Mouse (Mus musculus) embryonic facial prominence, embryonic 15.5 days (tissue): Measurements from ENCODE around the gene Ccdc187. TPM values are rescaled to one million over a fixed set of nuclear protein-coding genes. Genes with fewer than 3 reads are reported as not detected.
A peak's percentile ranks its signal among the peaks of the same experiment; 100 is the strongest.

ENCODE experiments used
- ATAC-seq: fragments of 200-750 bp; cut with Nextera tagmentation; 2 replicates; pipeline ENCODE4 v1.8.0; 2017; ENCODE audit warnings: low read depth, moderate TSS enrichment; ENCODE audit not compliant: insufficient number of reproducible peaks, low FRiP score, low TSS enrichment
- H3K27ac ChIP-seq: fragments of 300-500 bp; sonication (generic); replicated peaks from 2 replicates; pipeline ENCODE4 v1.5.1; 2015; ENCODE audit warnings: mild to moderate bottlenecking, inconsistent platforms
- H3K27me3 ChIP-seq: fragments of 300-500 bp; sonication (generic); 2 replicates; pipeline ENCODE4 v1.6.1; 2015; ENCODE audit warnings: inconsistent platforms
- H3K36me3 ChIP-seq: fragments of 300-500 bp; sonication (generic); 2 replicates; pipeline ENCODE4 v1.6.1; 2015; ENCODE audit warnings: mild to moderate bottlenecking, inconsistent platforms
- H3K4me1 ChIP-seq: fragments of 300-500 bp; sonication (generic); 2 replicates; pipeline ENCODE4 v1.6.1; 2015; ENCODE audit warnings: inconsistent platforms
- H3K4me2 ChIP-seq: fragments of 300-500 bp; sonication (generic); replicated peaks from 2 replicates; pipeline ENCODE4 v1.6.1; 2015; ENCODE audit warnings: mild to moderate bottlenecking, inconsistent platforms
- H3K4me3 ChIP-seq: fragments of 300-500 bp; sonication (generic); replicated peaks from 2 replicates; pipeline ENCODE4 v1.5.1; 2015; ENCODE audit warnings: mild to moderate bottlenecking, inconsistent platforms
- H3K9ac ChIP-seq: fragments of 300-500 bp; sonication (generic); 2 replicates; pipeline ENCODE4 v1.6.1; 2015; ENCODE audit warnings: inconsistent platforms
- H3K9me3 ChIP-seq: fragments of 300-500 bp; sonication (generic); replicated peaks from 2 replicates; pipeline ENCODE4 v1.6.1; 2016; ENCODE audit warnings: inconsistent platforms
- whole genome bisulfite sequencing: fragments of 180-500 bp; shearing (Covaris S2); methylation state at CpG from one replicate; pipeline ENCODE4 v1.1.7; 2015; 5-methylcytosine and 5-hydroxymethylcytosine counted together
- polyA plus RNA-seq: library from polyadenylated mRNA; unstranded; fragments of >200 nt; fragmentation: Nextera tagmentation; extraction: Ambion mirVana; gene quantifications from 2 replicates; pipeline ENCODE4 v1.2.1, GENCODE M21; 2015

The Ccdc187 gene
- polyA plus RNA-seq, 1 experiment from 2014 or later = 1.1 TPM

GRCm38 (mm10) chr2:26325386-26326181 is 31.2 kb upstream of the Ccdc187 start:
- Histone ChIP-seq H3K27ac (no peak overlapping the region), H3K9me3 (no peaks in the 10 kb centered on the region), H3K4me2 (no peak overlapping the region), H3K4me1 (peaks cover 13% of the 10 kb centered on the region), H3K36me3 (peaks cover 65% of the 10 kb centered on the region), H3K27me3 (no peaks in the 10 kb centered on the region), H3K9ac (no peak overlapping the region), H3K4me3 (no peak overlapping the region)
- WGBS = 64% methylated on average over 15 of the region's 15 CpGs
- peak; percentile 64; the same call in 1 of the 2 replicates for ATAC-seq

GRCm38 (mm10) chr2:26324917-26325316 is 30.6 kb upstream of the Ccdc187 start:
- H3K9me3 ChIP-seq = no peaks in the 10 kb centered on the region
- H3K4me1 ChIP-seq = peaks cover 17% of the 10 kb centered on the region
- H3K4me2 ChIP-seq = no peak overlapping the region
- ATAC-seq = no peak
- no peak overlapping the region for H3K4me3 ChIP-seq
- no peak overlapping the region for H3K9ac ChIP-seq
- no peak overlapping the region for H3K27ac ChIP-seq
- WGBS = 77% methylated on average over 2 of the region's 2 CpGs
- no peaks in the 10 kb centered on the region for H3K27me3 ChIP-seq
- H3K36me3 ChIP-seq = peaks cover 59% of the 10 kb centered on the region

- no peak overlapping the region for H3K4me3 ChIP-seq
- no peaks in the 10 kb centered on the region for H3K9me3 ChIP-seq
- no peaks in the 10 kb centered on the region for H3K27me3 ChIP-seq
- H3K4me1 ChIP-seq = peaks cover 29% of the 10 kb centered on the region
- no peak overlapping the region for H3K27ac ChIP-seq
- 90% methylated on average over 13 of the region's 13 CpGs for WGBS
- ATAC-seq = no peak
- H3K36me3 ChIP-seq = peaks cover 51% of the 10 kb centered on the region
- H3K4me2 ChIP-seq = no peak overlapping the region
- H3K9ac ChIP-seq = no peak overlapping the region
Measured at GRCm38 (mm10) chr2:26323589-26324325, 29.4 kb upstream of the Ccdc187 start.

- WGBS = 81% methylated on average over 14 of the region's 14 CpGs
- Histone ChIP-seq H3K36me3 (peaks cover 27% of the 10 kb centered on the region), H3K9ac (no peak overlapping the region)
Measured at GRCm38 (mm10) chr2:26320245-26321185, 26.2 kb upstream of the Ccdc187 start.

GRCm38 (mm10) chr2:26319519-26320244 is 25.3 kb upstream of the Ccdc187 start:
- H3K9me3 ChIP-seq = no peaks in the 10 kb centered on the region
- no peaks in the 10 kb centered on the region for H3K27me3 ChIP-seq
- ATAC-seq = no peak
- H3K4me1 ChIP-seq = peaks cover 58% of the 10 kb centered on the region
- H3K4me2 ChIP-seq = no peak overlapping the region
- H3K36me3 ChIP-seq = peaks cover 18% of the 10 kb centered on the region
- no peak overlapping the region for H3K9ac ChIP-seq
- no peak overlapping the region for H3K27ac ChIP-seq
- WGBS = 86% methylated on average over 13 of the region's 13 CpGs
- H3K4me3 ChIP-seq = no peak overlapping the region

More at GRCm38 (mm10) chr2:26320245-26321185, 26.2 kb upstream of the Ccdc187 start:
- Histone ChIP-seq H3K4me3 (no peak overlapping the region), H3K9me3 (no peaks in the 10 kb centered on the region), H3K4me2 (no peak overlapping the region), H3K27me3 (no peaks in the 10 kb centered on the region), H3K4me1 (peaks cover 57% of the 10 kb centered on the region), H3K27ac (no peak overlapping the region)
- ATAC-seq = no peak

- Histone ChIP-seq H3K9me3 (no peaks in the 10 kb centered on the region), H3K4me3 (no peak overlapping the region), H3K27ac (no peak overlapping the region), H3K27me3 (no peaks in the 10 kb centered on the region), H3K36me3 (peaks cover 13% of the 10 kb centered on the region), H3K4me1 (peaks cover 64% of the 10 kb centered on the region), H3K9ac (no peak overlapping the region), H3K4me2 (no peak overlapping the region)
- ATAC-seq = no peak
- WGBS = 88% methylated on average over 9 of the region's 9 CpGs
Measured at GRCm38 (mm10) chr2:26319109-26319508, 24.8 kb upstream of the Ccdc187 start.

GRCm38 (mm10) chr2:26317991-26318672 is 23.8 kb upstream of the Ccdc187 start:
- Histone ChIP-seq H3K4me1 (peaks cover 69% of the 10 kb centered on the region), H3K36me3 (0 out of 2 replicates have a peak, but pooled peaks cover 3% of the 10 kb centered on the region), H3K9ac (0 out of 2 replicates have a peak overlapping the region, but pooled peaks have one; percentile 4), H3K4me2 (peak overlapping the region; percentile 77; the same call in 1 of the 2 replicates), H3K9me3 (no peaks in the 10 kb centered on the region), H3K27ac (no peak overlapping the region), H3K4me3 (no peak overlapping the region), H3K27me3 (no peaks in the 10 kb centered on the region)
- no peak for ATAC-seq
- WGBS = 83% methylated on average over 3 of the region's 3 CpGs

GRCm38 (mm10) chr2:26317371-26317770 is 23.0 kb upstream of the Ccdc187 start:
- no peaks in the 10 kb centered on the region for H3K36me3 ChIP-seq
- no peak for ATAC-seq
- H3K27me3 ChIP-seq = no peaks in the 10 kb centered on the region
- H3K9me3 ChIP-seq = no peaks in the 10 kb centered on the region
- 0 out of 2 replicates have a peak overlapping the region, but pooled peaks have one; percentile 4 for H3K9ac ChIP-seq
- WGBS = 61% methylated on average over 3 of the region's 3 CpGs
- peaks cover 69% of the 10 kb centered on the region for H3K4me1 ChIP-seq
- H3K4me2 ChIP-seq = peak overlapping the region; percentile 77
- peak overlapping the region; percentile 98 for H3K27ac ChIP-seq
- peak overlapping the region; percentile 77 for H3K4me3 ChIP-seq

GRCm38 (mm10) chr2:26316576-26317246 is 22.4 kb upstream of the Ccdc187 start:
- no peaks in the 10 kb centered on the region for H3K9me3 ChIP-seq
- peak overlapping the region; percentile 77 for H3K4me2 ChIP-seq
- H3K4me3 ChIP-seq = peak overlapping the region; percentile 77
- peak overlapping the region; percentile 98 for H3K27ac ChIP-seq
- H3K36me3 ChIP-seq = no peaks in the 10 kb centered on the region
- H3K9ac ChIP-seq = peak overlapping the region; percentile 94
- ATAC-seq = no peak
- H3K27me3 ChIP-seq = no peaks in the 10 kb centered on the region
- 30% methylated on average over 9 of the region's 9 CpGs for WGBS
- peaks cover 72% of the 10 kb centered on the region for H3K4me1 ChIP-seq
